Mouse (Mus musculus) hindbrain, embryonic 15.5 days (tissue): Measurements from ENCODE around the gene Sbsn. TPM values are rescaled to one million over a fixed set of nuclear protein-coding genes. Genes with fewer than 3 reads are reported as not detected.

ENCODE experiments used
- ATAC-seq: fragments of 200-750 bp; cut with Nextera tagmentation; 2 replicates; pipeline ENCODE4 v1.8.0; 2017; ENCODE audit warnings: low read depth, moderate number of reproducible peaks, moderate TSS enrichment; ENCODE audit not compliant: low FRiP score
- H3K27ac ChIP-seq: fragments of 300-500 bp; sonication (generic); replicated peaks from 2 replicates; pipeline ENCODE4 v1.5.1; 2015; ENCODE audit warnings: mild to moderate bottlenecking, inconsistent platforms
- H3K27me3 ChIP-seq: fragments of 300-500 bp; sonication (generic); 2 replicates; pipeline ENCODE4 v1.6.1; 2015; ENCODE audit warnings: control low read depth, inconsistent platforms
- H3K36me3 ChIP-seq: fragments of 300-500 bp; sonication (generic); 2 replicates; pipeline ENCODE4 v1.6.1; 2015; ENCODE audit warnings: control low read depth, inconsistent platforms
- H3K4me1 ChIP-seq: fragments of 300-500 bp; sonication (generic); replicated peaks from 2 replicates; pipeline ENCODE4 v1.6.1; 2015; ENCODE audit warnings: control low read depth, inconsistent platforms
- H3K4me2 ChIP-seq: fragments of 300-500 bp; sonication (generic); 2 replicates; pipeline ENCODE4 v1.6.1; 2015; ENCODE audit warnings: moderate library complexity, mild to moderate bottlenecking, inconsistent platforms
- H3K4me3 ChIP-seq: fragments of 300-500 bp; sonication (generic); 2 replicates; pipeline ENCODE4 v1.5.1; 2015; ENCODE audit warnings: mild to moderate bottlenecking, inconsistent platforms
- H3K9ac ChIP-seq: fragments of 300-500 bp; sonication (generic); 2 replicates; pipeline ENCODE4 v1.6.1; 2015; ENCODE audit warnings: inconsistent platforms
- H3K9me3 ChIP-seq: fragments of 300-500 bp; sonication (generic); 2 replicates; pipeline ENCODE4 v1.6.1; 2016; ENCODE audit warnings: control low read depth, inconsistent platforms
- WGBS: fragments of 180-500 bp; shearing (Covaris S2); methylation state at CpG from one replicate; pipeline ENCODE4 v1.1.7; 2015; 5-methylcytosine and 5-hydroxymethylcytosine counted together
- polyA plus RNA-seq: library from polyadenylated mRNA; unstranded; fragments of >200 nt; fragmentation: Nextera tagmentation; extraction: Ambion mirVana; gene quantifications from 2 replicates; pipeline ENCODE4 v1.2.1, GENCODE M21; 2015

Sbsn gene
- polyA plus RNA-seq, 1 experiment from 2014 or later, result 2.2 TPM

GRCm38 (mm10) chr7:30763456-30763855, 12.2 kb downstream of the Sbsn start, which contains the start of gene Dmkn:
Dmkn (plus strand) TSS chr7:30763756.
- 53% methylated on average over 5 of the region's 5 CpGs for WGBS
- Histone ChIP-seq H3K9me3 (no peaks in the 10 kb centered on the region), H3K36me3 (no peaks in the 10 kb centered on the region), H3K27me3 (no peaks in the 10 kb centered on the region), H3K9ac (no peak within 1 kb of the TSS), H3K4me2 (no peak within 1 kb of the TSS), H3K4me1 (no peaks in the 10 kb centered on the region), H3K27ac (no peak within 1 kb of the TSS), H3K4me3 (no peak within 1 kb of the TSS)
- ATAC-seq, result no peak

- no peaks in the 10 kb centered on the region for H3K27me3 ChIP-seq
- no peaks in the 10 kb centered on the region for H3K9me3 ChIP-seq
- peak overlapping the region; percentile 11; the same call in 1 of the 2 replicates for H3K4me3 ChIP-seq
- no peaks in the 10 kb centered on the region for H3K36me3 ChIP-seq
- WGBS, result 44% methylated on average over 11 of the region's 11 CpGs
- H3K4me2 ChIP-seq, result peak overlapping the region; percentile 36
- ATAC-seq, result no peak
- no peaks in the 10 kb centered on the region for H3K4me1 ChIP-seq
- H3K9ac ChIP-seq, result no peak overlapping the region
- no peak overlapping the region for H3K27ac ChIP-seq
Measured at GRCm38 (mm10) chr7:30765173-30765572, 13.9 kb downstream of the Sbsn start.

- Histone ChIP-seq H3K9me3 (no peaks in the 10 kb centered on the region), H3K4me3 (no peak overlapping the region), H3K9ac (no peak overlapping the region), H3K4me2 (no peak overlapping the region), H3K27me3 (no peaks in the 10 kb centered on the region), H3K27ac (no peak overlapping the region), H3K4me1 (no peaks in the 10 kb centered on the region), H3K36me3 (no peaks in the 10 kb centered on the region)
- no peak for ATAC-seq
- WGBS, result 93% methylated on average over 4 of the region's 4 CpGs
Measured at GRCm38 (mm10) chr7:30766408-30766807, 15.1 kb downstream of the Sbsn start.

GRCm38 (mm10) chr7:30769236-30769635, 18.0 kb downstream of the Sbsn start:
- no peaks in the 10 kb centered on the region for H3K36me3 ChIP-seq
- no peak overlapping the region for H3K4me3 ChIP-seq
- 44% methylated on average over 9 of the region's 9 CpGs for WGBS
- no peaks in the 10 kb centered on the region for H3K4me1 ChIP-seq
- H3K27ac ChIP-seq, result no peak overlapping the region
- H3K4me2 ChIP-seq, result no peak overlapping the region
- H3K27me3 ChIP-seq, result no peaks in the 10 kb centered on the region
- no peak for ATAC-seq
- no peaks in the 10 kb centered on the region for H3K9me3 ChIP-seq
- no peak overlapping the region for H3K9ac ChIP-seq

GRCm38 (mm10) chr7:30776104-30776503, 24.8 kb downstream of the Sbsn start:
- Histone ChIP-seq H3K4me3 (no peak overlapping the region), H3K4me1 (no peaks in the 10 kb centered on the region), H3K4me2 (no peak overlapping the region), H3K9me3 (no peaks in the 10 kb centered on the region), H3K27ac (no peak overlapping the region), H3K9ac (no peak overlapping the region), H3K27me3 (no peaks in the 10 kb centered on the region), H3K36me3 (no peaks in the 10 kb centered on the region)
- no peak for ATAC-seq
- WGBS, result 89% methylated on average over 9 of the region's 9 CpGs

- H3K27ac ChIP-seq, result no peak overlapping the region
- 47% methylated on average over 7 of the region's 7 CpGs for WGBS
- H3K4me3 ChIP-seq, result no peak overlapping the region
- no peak for ATAC-seq
- H3K4me2 ChIP-seq, result no peak overlapping the region
- no peaks in the 10 kb centered on the region for H3K4me1 ChIP-seq
- no peaks in the 10 kb centered on the region for H3K36me3 ChIP-seq
- no peaks in the 10 kb centered on the region for H3K27me3 ChIP-seq
- H3K9me3 ChIP-seq, result no peaks in the 10 kb centered on the region
- no peak overlapping the region for H3K9ac ChIP-seq
Measured at GRCm38 (mm10) chr7:30777081-30777579, 25.9 kb downstream of the Sbsn start.

- no peak overlapping the region for H3K4me3 ChIP-seq
- no peaks in the 10 kb centered on the region for H3K9me3 ChIP-seq
- no peak for ATAC-seq
- no peaks in the 10 kb centered on the region for H3K27me3 ChIP-seq
- H3K9ac ChIP-seq, result no peak overlapping the region
- no peaks in the 10 kb centered on the region for H3K36me3 ChIP-seq
- H3K27ac ChIP-seq, result no peak overlapping the region
- WGBS, result 88% methylated on average over 1 of the region's 1 CpGs
- no peaks in the 10 kb centered on the region for H3K4me1 ChIP-seq
- H3K4me2 ChIP-seq, result no peak overlapping the region
Measured at GRCm38 (mm10) chr7:30777911-30778310, 26.6 kb downstream of the Sbsn start.

GRCm38 (mm10) chr7:30781792-30782191, 30.5 kb downstream of the Sbsn start:
- ATAC-seq, result no peak
- H3K27me3 ChIP-seq, result no peaks in the 10 kb centered on the region
- no peak overlapping the region for H3K27ac ChIP-seq
- no peak overlapping the region for H3K9ac ChIP-seq
- no peak overlapping the region for H3K4me2 ChIP-seq
- peaks cover 9% of the 10 kb centered on the region for H3K4me1 ChIP-seq
- 81% methylated on average over 4 of the region's 4 CpGs for WGBS
- no peaks in the 10 kb centered on the region for H3K9me3 ChIP-seq
- no peaks in the 10 kb centered on the region for H3K36me3 ChIP-seq
- H3K4me3 ChIP-seq, result no peak overlapping the region

- no peak for ATAC-seq
- no peak overlapping the region for H3K4me3 ChIP-seq
- H3K27me3 ChIP-seq, result no peaks in the 10 kb centered on the region
- no peak overlapping the region for H3K27ac ChIP-seq
- no peak overlapping the region for H3K4me2 ChIP-seq
- 79% methylated on average over 3 of the region's 3 CpGs for WGBS
- no peak overlapping the region for H3K9ac ChIP-seq
- no peaks in the 10 kb centered on the region for H3K9me3 ChIP-seq
- H3K36me3 ChIP-seq, result no peaks in the 10 kb centered on the region
- H3K4me1 ChIP-seq, result peaks cover 9% of the 10 kb centered on the region
Measured at GRCm38 (mm10) chr7:30782658-30783057, 31.4 kb downstream of the Sbsn start.

- no peak overlapping the region for H3K4me3 ChIP-seq
- H3K4me1 ChIP-seq, result peaks cover 9% of the 10 kb centered on the region
- no peak for ATAC-seq
- no peaks in the 10 kb centered on the region for H3K27me3 ChIP-seq
- H3K9me3 ChIP-seq, result no peaks in the 10 kb centered on the region
- no peaks in the 10 kb centered on the region for H3K36me3 ChIP-seq
- H3K4me2 ChIP-seq, result no peak overlapping the region
- WGBS, result 74% methylated on average over 1 of the region's 1 CpGs
- H3K27ac ChIP-seq, result peak overlapping the region; percentile 61
- H3K9ac ChIP-seq, result no peak overlapping the region
Measured at GRCm38 (mm10) chr7:30785154-30785553, 33.9 kb downstream of the Sbsn start.

- H3K27me3 ChIP-seq, result no peaks in the 10 kb centered on the region
- no peaks in the 10 kb centered on the region for H3K9me3 ChIP-seq
- peaks cover 9% of the 10 kb centered on the region for H3K4me1 ChIP-seq
- no peak overlapping the region for H3K9ac ChIP-seq
- no peak overlapping the region for H3K4me3 ChIP-seq
- 39% methylated on average over 13 of the region's 13 CpGs for whole genome bisulfite sequencing
- H3K36me3 ChIP-seq, result no peaks in the 10 kb centered on the region
- H3K4me2 ChIP-seq, result no peak overlapping the region
- peak; percentile 86 for ATAC-seq
- peak overlapping the region; percentile 61 for H3K27ac ChIP-seq
Measured at GRCm38 (mm10) chr7:30785721-30786546, 34.7 kb downstream of the Sbsn start.

- ATAC-seq, result no peak
- Histone ChIP-seq H3K9ac (no peak within 1 kb of the TSS), H3K4me2 (no peak within 1 kb of the TSS), H3K4me3 (no peak within 1 kb of the TSS), H3K27me3 (no peaks in the 10 kb centered on the region), H3K9me3 (no peaks in the 10 kb centered on the region), H3K27ac (no peak within 1 kb of the TSS), H3K36me3 (no peaks in the 10 kb centered on the region), H3K4me1 (peaks cover 9% of the 10 kb centered on the region)
- WGBS, result 53% methylated on average over 15 of the region's 15 CpGs
Measured at GRCm38 (mm10) chr7:30787377-30788022, 36.2 kb downstream of the Sbsn start, which contains the start of gene Krtdap. Krtdap (plus strand) TSS chr7:30787896.
